Mouse (Mus musculus): ENCODE data around the gene Tdrd5. TPM values are rescaled to one million over a fixed set of nuclear protein-coding genes. Genes with fewer than 3 reads are reported as not detected.

Gene Tdrd5
- total RNA-seq, 2 experiments from 2014 or later, result 6.2 to 6.8 TPM

Other genes with a start within 250 kb of the Tdrd5 start
- gene Fam163a, start 98.6 kb downstream of the Tdrd5 start, total RNA-seq (2021), result 10 to 100 TPM; 27.1 to 29.2 TPM
- not detected for gene Nphs2, start 7.1 kb upstream of the Tdrd5 start, total RNA-seq (2021)
- gene Gm2000, start 62.4 kb upstream of the Tdrd5 start, total RNA-seq (2021), result 100 to 1,000 TPM; 325 to 333 TPM
- under 1 TPM; 0.88 to 0.91 TPM for gene Axdnd1, start 117.5 kb upstream of the Tdrd5 start, total RNA-seq (2021)
- 10 to 100 TPM; 41.6 to 42.1 TPM for gene Soat1, start 170.7 kb upstream of the Tdrd5 start, total RNA-seq (2021)
- gene Gm10031, start 220.3 kb upstream of the Tdrd5 start, total RNA-seq (2021), result 10 to 100 TPM; 44.0 to 49.0 TPM